Mouse (Mus musculus) hindlimb bud, embryonic 11.5 days (tissue): ENCODE measurements around the gene Lman2.

Experiments
- DNase-seq: peaks from one replicate; pipeline ENCODE4 v3.0.0-alpha.2; 2012; ENCODE audit warnings: low read depth, low spot score; ENCODE audit errors: extremely low spot score

Gene Lman2

GRCm38 (mm10) chr13:55371007-55371681, 8.6 kb upstream of the Lman2 start:
- DNase-seq: no peak

- DNase-seq: no peak
Observed at GRCm38 (mm10) chr13:55370234-55370633, 7.7 kb upstream of the Lman2 start.

GRCm38 (mm10) chr13:55369531-55370114, 7.0 kb upstream of the Lman2 start, which contains the start of gene Rgs14:
TSS of gene Rgs14 (plus strand) at chr13:55369732.
- no peak for DNase-seq

GRCm38 (mm10) chr13:55368401-55368800, 5.8 kb upstream of the Lman2 start:
- no peak for DNase-seq

- DNase-seq: no peak
Observed at GRCm38 (mm10) chr13:55361974-55362452, 570 bp downstream of the Lman2 start.

- DNase-seq: no peak
Observed at GRCm38 (mm10) chr13:55361145-55361544, 1.4 kb downstream of the Lman2 start.

GRCm38 (mm10) chr13:55346745-55347144, 15.8 kb downstream of the Lman2 start:
- DNase-seq: no peak

GRCm38 (mm10) chr13:55344286-55344685, 18.3 kb downstream of the Lman2 start:
- no peak for DNase-seq

GRCm38 (mm10) chr13:55342469-55342868, 20.1 kb downstream of the Lman2 start:
- no peak for DNase-seq

GRCm38 (mm10) chr13:55339259-55339658, 23.3 kb downstream of the Lman2 start:
- DNase-seq: no peak

- no peak for DNase-seq
Observed at GRCm38 (mm10) chr13:55338131-55339054, 24.2 kb downstream of the Lman2 start.

GRCm38 (mm10) chr13:55337341-55337975, 25.1 kb downstream of the Lman2 start:
- DNase-seq: no peak

- DNase-seq: no peak
Observed at GRCm38 (mm10) chr13:55335701-55336100, 26.9 kb downstream of the Lman2 start.

- DNase-seq: no peak
Observed at GRCm38 (mm10) chr13:55332331-55332730, 30.3 kb downstream of the Lman2 start.

- DNase-seq: no peak
Observed at GRCm38 (mm10) chr13:55330567-55331400, 31.8 kb downstream of the Lman2 start.

- peak; percentile 83 for DNase-seq
Observed at GRCm38 (mm10) chr13:55329683-55330566, 32.7 kb downstream of the Lman2 start, which contains the start of gene Mxd3. TSS of gene Mxd3 (minus strand) at chr13:55329823.

- DNase-seq: no peak
Observed at GRCm38 (mm10) chr13:55329109-55329682, 33.4 kb downstream of the Lman2 start.

GRCm38 (mm10) chr13:55328641-55329040, 33.9 kb downstream of the Lman2 start:
- DNase-seq: no peak

GRCm38 (mm10) chr13:55328171-55328570, 34.4 kb downstream of the Lman2 start:
- DNase-seq: no peak
